Mouse (Mus musculus): ENCODE measurements around the gene Cyp1a1. TPM values are rescaled to one million over a fixed set of nuclear protein-coding genes. Genes with fewer than 3 reads are reported as not detected.

Cyp1a1 gene
- polyA plus RNA-seq, 1 experiment from 2014 or later: 0.08 TPM

GRCm38 (mm10) chr9:57653283-57653682, 34.4 kb upstream of the Cyp1a1 start, which contains the start of gene Csk:
Gene Csk (minus strand): TSS chr9:57653631.
- 63% methylated on average over 5 of the region's 5 CpGs for WGBS
- Histone ChIP-seq H3K27me3 (ENCODE audit: control insufficient read depth, insufficient read depth, low read length) (no peaks in the 10 kb centered on the region), H3K4me1 (ENCODE audit: control insufficient read depth, insufficient read depth, low read length) (no peaks in the 10 kb centered on the region), H3K4me3 (ENCODE audit: low read length) (no peak within 1 kb of the TSS), H3K4me2 (replicated peaks; ENCODE audit: low read depth, low read length) (no peak within 1 kb of the TSS), H3K9ac (ENCODE audit: low read depth, low read length) (no peak within 1 kb of the TSS), H3K36me3 (ENCODE audit: control insufficient read depth, insufficient read depth, low read length) (no peaks in the 10 kb centered on the region), H3K27ac (ENCODE audit: low read depth, low read length) (no peak within 1 kb of the TSS), H3K9me3 (ENCODE audit: control insufficient read depth, low read length) (no peaks in the 10 kb centered on the region)
- no peak for ATAC-seq (ENCODE audit: low FRiP score, low TSS enrichment)

GRCm38 (mm10) chr9:57654966-57655365, 32.8 kb upstream of the Cyp1a1 start:
- no peak for ATAC-seq (ENCODE audit: low FRiP score, low TSS enrichment)
- H3K9ac ChIP-seq (ENCODE audit: low read depth, low read length): no peak overlapping the region
- no peaks in the 10 kb centered on the region for H3K36me3 ChIP-seq (ENCODE audit: control insufficient read depth, insufficient read depth, low read length)
- H3K4me3 ChIP-seq (ENCODE audit: low read length): no peak overlapping the region
- no peaks in the 10 kb centered on the region for H3K27me3 ChIP-seq (ENCODE audit: control insufficient read depth, insufficient read depth, low read length)
- H3K4me2 ChIP-seq (replicated peaks; ENCODE audit: low read depth, low read length): no peak overlapping the region
- no peak overlapping the region for H3K27ac ChIP-seq (ENCODE audit: low read depth, low read length)
- no peaks in the 10 kb centered on the region for H3K9me3 ChIP-seq (ENCODE audit: control insufficient read depth, low read length)
- WGBS: 89% methylated on average over 1 of the region's 1 CpGs
- no peaks in the 10 kb centered on the region for H3K4me1 ChIP-seq (ENCODE audit: control insufficient read depth, insufficient read depth, low read length)

GRCm38 (mm10) chr9:57655749-57656148, 32.0 kb upstream of the Cyp1a1 start:
- Histone ChIP-seq H3K9me3 (ENCODE audit: control insufficient read depth, low read length) (no peaks in the 10 kb centered on the region), H3K27ac (ENCODE audit: low read depth, low read length) (no peak overlapping the region), H3K4me1 (ENCODE audit: control insufficient read depth, insufficient read depth, low read length) (no peaks in the 10 kb centered on the region), H3K36me3 (ENCODE audit: control insufficient read depth, insufficient read depth, low read length) (no peaks in the 10 kb centered on the region), H3K9ac (ENCODE audit: low read depth, low read length) (no peak overlapping the region), H3K27me3 (ENCODE audit: control insufficient read depth, insufficient read depth, low read length) (no peaks in the 10 kb centered on the region), H3K4me2 (replicated peaks; ENCODE audit: low read depth, low read length) (peak overlapping the region; percentile 26), H3K4me3 (ENCODE audit: low read length) (no peak overlapping the region)
- ATAC-seq (ENCODE audit: low FRiP score, low TSS enrichment): peak; percentile 70
- WGBS: 2% methylated on average over 11 of the region's 11 CpGs

DNA sequence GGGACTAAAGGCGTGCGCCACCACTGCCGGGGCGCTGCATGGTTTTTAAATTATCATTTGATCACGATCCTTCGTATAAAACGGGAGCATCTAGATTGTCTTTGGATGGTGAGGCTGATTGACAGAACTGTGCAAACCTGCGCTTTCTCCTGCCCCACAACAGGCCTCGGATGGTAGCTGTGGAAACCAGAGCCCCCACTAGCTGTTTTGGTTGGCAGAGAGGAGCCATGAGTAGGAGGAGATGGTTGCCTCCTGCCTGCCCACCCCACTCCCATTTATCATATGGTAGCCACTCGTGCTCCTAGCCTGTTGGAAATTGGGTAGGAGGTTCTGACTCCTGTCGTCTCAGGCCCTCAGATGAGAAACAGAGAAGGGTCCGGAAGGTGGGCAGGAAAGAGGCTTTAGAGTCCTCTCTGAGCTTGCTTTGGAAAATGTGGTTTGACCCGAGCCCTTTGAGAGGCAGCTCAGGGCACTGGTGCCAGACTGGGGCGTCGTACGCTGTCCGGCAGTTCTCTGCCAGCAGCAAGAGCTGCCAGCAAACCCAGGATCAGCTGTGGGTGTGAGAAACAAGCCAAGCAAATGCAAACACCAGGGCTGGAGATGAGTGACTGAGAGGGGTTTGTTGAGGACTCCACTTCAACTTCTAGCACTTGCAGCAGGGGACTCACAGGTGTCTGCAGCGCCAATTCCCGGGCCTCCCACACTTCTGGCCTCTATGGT, 30.9 kb upstream of the Cyp1a1 start:
- H3K4me3 ChIP-seq (ENCODE audit: low read length): no peak overlapping the region
- no peak overlapping the region for H3K27ac ChIP-seq (ENCODE audit: low read depth, low read length)
- no peak overlapping the region for H3K9ac ChIP-seq (ENCODE audit: low read depth, low read length)
- no peaks in the 10 kb centered on the region for H3K9me3 ChIP-seq (ENCODE audit: control insufficient read depth, low read length)
- no peaks in the 10 kb centered on the region for H3K4me1 ChIP-seq (ENCODE audit: control insufficient read depth, insufficient read depth, low read length)
- no peak overlapping the region for H3K4me2 ChIP-seq (replicated peaks; ENCODE audit: low read depth, low read length)
- 80% methylated on average over 19 of the region's 19 CpGs for WGBS
- no peaks in the 10 kb centered on the region for H3K27me3 ChIP-seq (ENCODE audit: control insufficient read depth, insufficient read depth, low read length)
- H3K36me3 ChIP-seq (ENCODE audit: control insufficient read depth, insufficient read depth, low read length): no peaks in the 10 kb centered on the region
- no peak for ATAC-seq (ENCODE audit: low FRiP score, low TSS enrichment)

DNA sequence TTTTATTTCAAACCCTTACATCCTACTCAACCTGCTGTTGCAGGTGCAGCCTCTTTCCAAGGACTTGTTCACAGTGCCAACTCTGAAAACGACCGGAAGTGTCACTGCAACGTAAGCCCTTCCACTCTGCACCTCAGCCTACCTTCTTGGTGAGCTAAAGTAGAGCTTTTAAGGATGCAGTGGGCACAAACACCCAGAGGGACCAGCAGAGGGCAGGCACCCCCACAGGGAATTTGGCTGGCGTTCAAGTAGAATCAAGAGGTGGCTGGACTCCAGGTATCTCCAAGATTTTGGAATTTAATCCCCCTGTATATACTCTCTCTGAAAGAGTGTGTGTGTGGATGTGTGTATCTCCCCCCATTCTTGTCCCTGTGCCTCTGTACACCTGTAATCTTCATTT, 29.9 kb upstream of the Cyp1a1 start:
- 57% methylated on average over 4 of the region's 4 CpGs for WGBS
- H3K36me3 ChIP-seq (ENCODE audit: control insufficient read depth, insufficient read depth, low read length): no peaks in the 10 kb centered on the region
- no peak for ATAC-seq (ENCODE audit: low FRiP score, low TSS enrichment)

GRCm38 (mm10) chr9:57658970-57659369, 28.8 kb upstream of the Cyp1a1 start:
- no peak overlapping the region for H3K4me3 ChIP-seq (ENCODE audit: low read length)
- no peak overlapping the region for H3K27ac ChIP-seq (ENCODE audit: low read depth, low read length)
- H3K27me3 ChIP-seq (ENCODE audit: control insufficient read depth, insufficient read depth, low read length): no peaks in the 10 kb centered on the region
- H3K9ac ChIP-seq (ENCODE audit: low read depth, low read length): no peak overlapping the region
- no peak overlapping the region for H3K4me2 ChIP-seq (replicated peaks; ENCODE audit: low read depth, low read length)
- H3K9me3 ChIP-seq (ENCODE audit: control insufficient read depth, low read length): no peaks in the 10 kb centered on the region
- no peak for ATAC-seq (ENCODE audit: low FRiP score, low TSS enrichment)
- WGBS: 74% methylated on average over 4 of the region's 4 CpGs
- no peaks in the 10 kb centered on the region for H3K4me1 ChIP-seq (ENCODE audit: control insufficient read depth, insufficient read depth, low read length)
- H3K36me3 ChIP-seq (ENCODE audit: control insufficient read depth, insufficient read depth, low read length): no peaks in the 10 kb centered on the region

More for the DNA sequence above, 29.9 kb upstream of the Cyp1a1 start:
- Histone ChIP-seq H3K4me1 (ENCODE audit: control insufficient read depth, insufficient read depth, low read length) (no peaks in the 10 kb centered on the region), H3K27me3 (ENCODE audit: control insufficient read depth, insufficient read depth, low read length) (no peaks in the 10 kb centered on the region), H3K9me3 (ENCODE audit: control insufficient read depth, low read length) (no peaks in the 10 kb centered on the region), H3K4me2 (replicated peaks; ENCODE audit: low read depth, low read length) (no peak overlapping the region), H3K9ac (ENCODE audit: low read depth, low read length) (no peak overlapping the region), H3K4me3 (ENCODE audit: low read length) (no peak overlapping the region), H3K27ac (ENCODE audit: low read depth, low read length) (no peak overlapping the region)

DNA sequence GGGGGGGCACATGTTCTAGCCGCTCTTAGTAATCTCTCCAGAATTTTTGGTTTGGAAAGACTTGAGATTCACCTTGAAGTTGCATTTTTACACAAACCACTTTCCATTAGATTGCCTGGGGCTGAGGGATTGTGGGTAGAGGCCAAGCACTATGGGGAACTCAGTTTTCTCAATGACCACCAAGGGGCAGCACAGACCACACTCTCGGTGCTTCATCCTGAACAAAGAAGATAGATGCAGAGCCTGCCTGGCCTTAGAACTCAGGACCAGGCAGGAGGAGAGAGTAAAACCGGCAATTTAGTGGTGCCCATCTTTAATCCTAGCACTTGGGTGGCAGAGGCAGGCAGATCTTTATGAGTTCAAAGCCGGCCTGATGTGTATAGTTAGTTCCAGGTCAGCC, 28.0 kb upstream of the Cyp1a1 start:
- ATAC-seq (ENCODE audit: low FRiP score, low TSS enrichment): peak; percentile 71; the same call in 1 of the 2 replicates
- Histone ChIP-seq H3K9ac (ENCODE audit: low read depth, low read length) (no peak overlapping the region), H3K4me3 (ENCODE audit: low read length) (no peak overlapping the region), H3K9me3 (ENCODE audit: control insufficient read depth, low read length) (no peaks in the 10 kb centered on the region), H3K27me3 (ENCODE audit: control insufficient read depth, insufficient read depth, low read length) (no peaks in the 10 kb centered on the region), H3K36me3 (ENCODE audit: control insufficient read depth, insufficient read depth, low read length) (no peaks in the 10 kb centered on the region), H3K4me2 (replicated peaks; ENCODE audit: low read depth, low read length) (no peak overlapping the region), H3K27ac (ENCODE audit: low read depth, low read length) (no peak overlapping the region), H3K4me1 (ENCODE audit: control insufficient read depth, insufficient read depth, low read length) (no peaks in the 10 kb centered on the region)
- WGBS: 25% methylated on average over 4 of the region's 4 CpGs

GRCm38 (mm10) chr9:57660501-57660900, 27.2 kb upstream of the Cyp1a1 start:
- Histone ChIP-seq H3K9me3 (ENCODE audit: control insufficient read depth, low read length) (no peaks in the 10 kb centered on the region), H3K4me3 (ENCODE audit: low read length) (no peak overlapping the region), H3K36me3 (ENCODE audit: control insufficient read depth, insufficient read depth, low read length) (no peaks in the 10 kb centered on the region), H3K27ac (ENCODE audit: low read depth, low read length) (no peak overlapping the region), H3K4me2 (replicated peaks; ENCODE audit: low read depth, low read length) (no peak overlapping the region), H3K9ac (ENCODE audit: low read depth, low read length) (no peak overlapping the region), H3K4me1 (ENCODE audit: control insufficient read depth, insufficient read depth, low read length) (no peaks in the 10 kb centered on the region), H3K27me3 (ENCODE audit: control insufficient read depth, insufficient read depth, low read length) (no peaks in the 10 kb centered on the region)
- WGBS: 52% methylated on average over 6 of the region's 6 CpGs
- ATAC-seq (ENCODE audit: low FRiP score, low TSS enrichment): 0 out of 2 replicates have a peak, but pooled peaks have one; percentile 36

- no peaks in the 10 kb centered on the region for H3K27me3 ChIP-seq (ENCODE audit: control insufficient read depth, insufficient read depth, low read length)
- no peaks in the 10 kb centered on the region for H3K9me3 ChIP-seq (ENCODE audit: control insufficient read depth, low read length)
- H3K9ac ChIP-seq (ENCODE audit: low read depth, low read length): no peak overlapping the region
- no peak for ATAC-seq (ENCODE audit: low FRiP score, low TSS enrichment)
- no peaks in the 10 kb centered on the region for H3K36me3 ChIP-seq (ENCODE audit: control insufficient read depth, insufficient read depth, low read length)
- 54% methylated on average over 3 of the region's 3 CpGs for WGBS
- H3K4me2 ChIP-seq (replicated peaks; ENCODE audit: low read depth, low read length): no peak overlapping the region
- no peak overlapping the region for H3K27ac ChIP-seq (ENCODE audit: low read depth, low read length)
- no peaks in the 10 kb centered on the region for H3K4me1 ChIP-seq (ENCODE audit: control insufficient read depth, insufficient read depth, low read length)
- no peak overlapping the region for H3K4me3 ChIP-seq (ENCODE audit: low read length)
These were observed 26.2 kb upstream of the Cyp1a1 start for GRCm38 (mm10) chr9:57661552-57661951.

All from kidney, embryonic 14.5 days (tissue).